Mouse (Mus musculus): ENCODE data around the gene Nubp1. TPM values are rescaled to one million over a fixed set of nuclear protein-coding genes. Genes with fewer than 3 reads are reported as not detected.

Gene Nubp1
- polyA plus RNA-seq, 1 experiment from 2014 or later = 59.9 TPM

- no peak overlapping the region for H3K4me2 ChIP-seq (ENCODE audit: low read depth, low read length)
Measured at GRCm38 (mm10) chr16:10453872-10454582, 42.3 kb downstream of the Nubp1 start.

DNA sequence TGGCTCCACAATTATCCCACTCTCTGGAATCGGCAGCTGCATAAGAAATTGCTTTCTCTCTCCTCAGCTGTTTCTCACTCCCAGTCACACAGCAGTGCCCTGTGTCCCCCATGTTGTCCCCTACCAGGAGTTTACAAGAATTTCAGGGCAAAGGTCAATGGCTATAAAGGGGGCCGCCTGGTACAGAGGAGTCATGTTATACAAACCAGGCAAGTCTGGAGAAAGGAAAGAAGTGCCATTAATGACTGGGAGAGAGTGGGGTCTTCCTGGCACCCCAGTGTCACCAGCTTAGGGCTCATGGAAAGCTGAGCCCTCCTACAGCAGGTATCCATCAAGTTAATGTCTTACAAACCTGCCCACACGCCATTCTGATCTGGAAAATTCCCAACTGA is 42.8 kb downstream of the Nubp1 start:
- no peak overlapping the region for H3K4me2 ChIP-seq (ENCODE audit: low read depth, low read length)
- no peak for ATAC-seq (ENCODE audit: low read depth)
- no peak overlapping the region for H3K9ac ChIP-seq (ENCODE audit: low read length)
- no peak overlapping the region for H3K4me3 ChIP-seq (ENCODE audit: low read length)
- no peaks in the 10 kb centered on the region for H3K9me3 ChIP-seq (ENCODE audit: control insufficient read depth, low read length)
- WGBS = 51% methylated on average over 3 of the region's 3 CpGs
- no peaks in the 10 kb centered on the region for H3K27me3 ChIP-seq (ENCODE audit: control insufficient read depth, insufficient read depth, low read depth, low read length)
- H3K27ac ChIP-seq (ENCODE audit: low read length) = no peak overlapping the region
- H3K36me3 ChIP-seq (ENCODE audit: control insufficient read depth, insufficient read depth, low read length) = no peaks in the 10 kb centered on the region
- H3K4me1 ChIP-seq (replicated peaks; ENCODE audit: control insufficient read depth, insufficient read depth, low read length) = peaks cover 34% of the 10 kb centered on the region

More at GRCm38 (mm10) chr16:10453872-10454582, 42.3 kb downstream of the Nubp1 start:
- Histone ChIP-seq H3K27ac (ENCODE audit: low read length) (0 out of 2 replicates have a peak overlapping the region, but pooled peaks have one; percentile 79), H3K27me3 (ENCODE audit: control insufficient read depth, insufficient read depth, low read depth, low read length) (no peaks in the 10 kb centered on the region), H3K9me3 (ENCODE audit: control insufficient read depth, low read length) (no peaks in the 10 kb centered on the region), H3K4me1 (replicated peaks; ENCODE audit: control insufficient read depth, insufficient read depth, low read length) (peaks cover 34% of the 10 kb centered on the region), H3K9ac (ENCODE audit: low read length) (no peak overlapping the region), H3K4me3 (ENCODE audit: low read length) (no peak overlapping the region), H3K36me3 (ENCODE audit: control insufficient read depth, insufficient read depth, low read length) (no peaks in the 10 kb centered on the region)
- ATAC-seq (ENCODE audit: low read depth) = no peak
- 74% methylated on average over 6 of the region's 6 CpGs for whole genome bisulfite sequencing

DNA sequence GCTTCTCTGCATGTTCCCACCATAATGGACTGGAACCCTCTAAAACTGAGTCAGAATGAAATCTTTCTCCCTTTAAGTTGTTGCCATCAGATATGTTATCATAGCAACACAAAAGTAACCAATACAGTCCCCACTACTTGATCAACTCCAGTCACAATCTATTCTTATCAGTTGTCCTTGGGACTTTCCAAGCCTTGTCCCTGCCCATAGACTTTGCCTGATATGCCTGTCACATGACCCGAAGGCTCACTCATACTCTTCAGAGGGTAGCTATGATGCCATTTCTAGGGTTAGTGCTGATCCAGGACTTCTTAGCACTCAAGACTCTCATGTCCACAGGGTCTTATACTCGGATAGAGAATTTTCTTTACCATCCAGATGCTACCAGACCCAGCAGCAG is 48.4 kb downstream of the Nubp1 start:
- Histone ChIP-seq H3K27me3 (ENCODE audit: control insufficient read depth, insufficient read depth, low read depth, low read length) (no peaks in the 10 kb centered on the region), H3K36me3 (ENCODE audit: control insufficient read depth, insufficient read depth, low read length) (no peaks in the 10 kb centered on the region), H3K4me1 (replicated peaks; ENCODE audit: control insufficient read depth, insufficient read depth, low read length) (no peaks in the 10 kb centered on the region), H3K9ac (ENCODE audit: low read length) (no peak overlapping the region), H3K27ac (ENCODE audit: low read length) (no peak overlapping the region), H3K9me3 (ENCODE audit: control insufficient read depth, low read length) (no peaks in the 10 kb centered on the region), H3K4me2 (ENCODE audit: low read depth, low read length) (no peak overlapping the region), H3K4me3 (ENCODE audit: low read length) (no peak overlapping the region)
- ATAC-seq (ENCODE audit: low read depth) = no peak
- 71% methylated on average over 2 of the region's 2 CpGs for WGBS

- no peak for ATAC-seq (ENCODE audit: low read depth)
- Histone ChIP-seq H3K4me3 (ENCODE audit: low read length) (no peak overlapping the region), H3K9ac (ENCODE audit: low read length) (no peak overlapping the region), H3K27me3 (ENCODE audit: control insufficient read depth, insufficient read depth, low read depth, low read length) (no peaks in the 10 kb centered on the region), H3K27ac (ENCODE audit: low read length) (no peak overlapping the region), H3K4me1 (replicated peaks; ENCODE audit: control insufficient read depth, insufficient read depth, low read length) (no peaks in the 10 kb centered on the region), H3K36me3 (ENCODE audit: control insufficient read depth, insufficient read depth, low read length) (no peaks in the 10 kb centered on the region), H3K9me3 (ENCODE audit: control insufficient read depth, low read length) (no peaks in the 10 kb centered on the region), H3K4me2 (ENCODE audit: low read depth, low read length) (no peak overlapping the region)
- 74% methylated on average over 2 of the region's 2 CpGs for WGBS
Measured at GRCm38 (mm10) chr16:10461178-10461577, 49.4 kb downstream of the Nubp1 start.

- ATAC-seq (ENCODE audit: low read depth) = peak; percentile 47; the same call in 1 of the 2 replicates
- no peak overlapping the region for H3K27ac ChIP-seq (ENCODE audit: low read length)
- H3K9me3 ChIP-seq (ENCODE audit: control insufficient read depth, low read length) = no peaks in the 10 kb centered on the region
- H3K36me3 ChIP-seq (ENCODE audit: control insufficient read depth, insufficient read depth, low read length) = no peaks in the 10 kb centered on the region
- no peaks in the 10 kb centered on the region for H3K27me3 ChIP-seq (ENCODE audit: control insufficient read depth, insufficient read depth, low read depth, low read length)
- no peak overlapping the region for H3K9ac ChIP-seq (ENCODE audit: low read length)
- H3K4me1 ChIP-seq (replicated peaks; ENCODE audit: control insufficient read depth, insufficient read depth, low read length) = no peaks in the 10 kb centered on the region
- WGBS = 18% methylated on average over 4 of the region's 4 CpGs
- H3K4me3 ChIP-seq (ENCODE audit: low read length) = no peak overlapping the region
- no peak overlapping the region for H3K4me2 ChIP-seq (ENCODE audit: low read depth, low read length)
Measured at GRCm38 (mm10) chr16:10465011-10465681, 53.4 kb downstream of the Nubp1 start.

DNA sequence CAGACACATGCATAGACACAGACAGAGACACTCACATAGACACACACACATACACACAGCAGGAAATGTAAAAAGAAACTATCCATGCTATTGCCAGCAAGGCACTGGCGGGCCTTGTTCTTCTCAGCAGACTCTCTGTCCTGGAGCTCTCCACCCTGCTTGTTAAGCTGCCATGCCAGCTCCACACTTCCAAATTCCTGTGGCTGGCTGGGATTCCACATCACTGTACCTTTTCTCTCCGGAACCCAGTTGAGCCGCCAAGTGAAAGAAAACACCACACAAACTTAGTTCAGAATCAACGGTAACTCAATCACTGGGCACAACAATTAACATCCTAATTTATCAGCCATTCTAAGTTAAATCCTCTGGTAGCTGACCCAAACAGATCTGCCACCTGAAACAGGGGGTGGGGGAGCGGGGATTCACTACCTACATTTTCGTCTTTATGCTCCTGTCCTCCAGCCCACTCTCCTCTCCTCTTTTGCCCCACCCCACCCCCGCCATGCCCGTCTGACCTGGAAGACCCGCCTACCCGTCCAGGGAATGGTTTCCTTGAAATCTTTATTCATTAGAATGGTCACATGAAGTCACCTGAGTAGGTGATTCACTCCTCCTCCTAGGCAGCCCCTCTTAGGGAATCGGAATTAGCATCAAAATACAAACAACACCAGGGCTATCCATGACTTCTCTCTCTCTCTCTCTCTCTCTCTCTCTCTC is 55.8 kb downstream of the Nubp1 start:
- Histone ChIP-seq H3K4me1 (replicated peaks; ENCODE audit: control insufficient read depth, insufficient read depth, low read length) (no peaks in the 10 kb centered on the region), H3K4me3 (ENCODE audit: low read length) (no peak overlapping the region), H3K27me3 (ENCODE audit: control insufficient read depth, insufficient read depth, low read depth, low read length) (no peaks in the 10 kb centered on the region), H3K4me2 (ENCODE audit: low read depth, low read length) (no peak overlapping the region), H3K9ac (ENCODE audit: low read length) (no peak overlapping the region), H3K27ac (ENCODE audit: low read length) (no peak overlapping the region), H3K9me3 (ENCODE audit: control insufficient read depth, low read length) (no peaks in the 10 kb centered on the region), H3K36me3 (ENCODE audit: control insufficient read depth, insufficient read depth, low read length) (no peaks in the 10 kb centered on the region)
- no peak for ATAC-seq (ENCODE audit: low read depth)
- 33% methylated on average over 11 of the region's 11 CpGs for WGBS

- no peak overlapping the region for H3K4me2 ChIP-seq (ENCODE audit: low read depth, low read length)
- no peak overlapping the region for H3K27ac ChIP-seq (ENCODE audit: low read length)
- H3K4me3 ChIP-seq (ENCODE audit: low read length) = no peak overlapping the region
- no peaks in the 10 kb centered on the region for H3K4me1 ChIP-seq (replicated peaks; ENCODE audit: control insufficient read depth, insufficient read depth, low read length)
- H3K36me3 ChIP-seq (ENCODE audit: control insufficient read depth, insufficient read depth, low read length) = no peaks in the 10 kb centered on the region
- no peaks in the 10 kb centered on the region for H3K27me3 ChIP-seq (ENCODE audit: control insufficient read depth, insufficient read depth, low read depth, low read length)
- H3K9ac ChIP-seq (ENCODE audit: low read length) = no peak overlapping the region
- no peak for ATAC-seq (ENCODE audit: low read depth)
- WGBS = 76% methylated on average over 1 of the region's 1 CpGs
- no peaks in the 10 kb centered on the region for H3K9me3 ChIP-seq (ENCODE audit: control insufficient read depth, low read length)
Measured at GRCm38 (mm10) chr16:10468201-10468600, 56.5 kb downstream of the Nubp1 start.

DNA sequence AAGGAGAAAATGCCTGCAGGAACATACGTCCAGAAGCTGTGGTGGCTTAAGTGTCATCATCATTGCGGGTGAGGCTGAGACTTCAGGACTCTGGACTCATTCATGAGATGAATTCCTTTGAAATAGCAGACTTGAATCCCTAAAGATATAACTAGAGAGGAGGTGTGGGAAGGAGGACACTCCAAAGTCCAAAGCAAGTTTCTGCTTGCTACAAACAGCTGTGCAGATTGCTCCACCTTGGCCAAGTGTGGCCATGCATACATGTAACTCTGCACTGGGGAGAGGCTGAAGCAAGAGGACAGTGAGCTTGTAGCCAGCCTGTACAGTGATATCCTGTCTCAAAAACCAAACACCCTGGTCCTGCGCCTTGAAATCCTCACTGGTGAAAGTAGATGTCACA is 60.2 kb downstream of the Nubp1 start:
- Histone ChIP-seq H3K36me3 (ENCODE audit: control insufficient read depth, insufficient read depth, low read length) (no peaks in the 10 kb centered on the region), H3K4me1 (replicated peaks; ENCODE audit: control insufficient read depth, insufficient read depth, low read length) (peaks cover 4% of the 10 kb centered on the region; the same call in 1 of the 2 replicates), H3K4me3 (ENCODE audit: low read length) (no peak overlapping the region), H3K9ac (ENCODE audit: low read length) (no peak overlapping the region), H3K4me2 (ENCODE audit: low read depth, low read length) (no peak overlapping the region), H3K9me3 (ENCODE audit: control insufficient read depth, low read length) (no peaks in the 10 kb centered on the region), H3K27ac (ENCODE audit: low read length) (no peak overlapping the region), H3K27me3 (ENCODE audit: control insufficient read depth, insufficient read depth, low read depth, low read length) (no peaks in the 10 kb centered on the region)
- WGBS = 82% methylated on average over 3 of the region's 3 CpGs
- no peak for ATAC-seq (ENCODE audit: low read depth)

Measured in lung, embryonic 16.5 days (tissue).